Mouse (Mus musculus) gastrocnemius, postnatal 10 days (tissue): ENCODE measurements around the gene Prkch. TPM values are rescaled to one million over a fixed set of nuclear protein-coding genes. Genes with fewer than 3 reads are reported as not detected.
"Not testable (repeated sequence)": the region's sequence is repeated elsewhere in the genome, so short reads cannot be mapped to it uniquely, and the experiment has no call there.

Experiments used
- DNase-seq: peaks from one replicate; pipeline ENCODE4 v3.0.0; 2021; ENCODE audit warnings: mixed read lengths
- long read RNA-seq, 2 experiments: library from polyadenylated mRNA; stranded (forward); transcript quantifications; one replicate each; pipeline ENCODE4 v2.0.0; 2021
- total RNA-seq, 2 experiments: library from RNA; stranded (reverse); gene quantifications; 2 replicates each; pipeline ENCODE4 v1.2.3; 2021

The Prkch gene
- total RNA-seq, result 10 to 100 TPM; 10.8 to 13.0 TPM
- long read RNA-seq, experiment 1, transcript Prkch-201 (14 exons, 3,545 nt), result major isoform, 27 of 29 reads
- long read RNA-seq, experiment 1, partial matches to known transcripts, result 2 of 29 reads
- long read RNA-seq, experiment 1, other reads (novel, unspliced or antisense), result 0 of 29 reads
- long read RNA-seq, experiment 2, transcript Prkch-201 (14 exons, 3,545 nt), result major isoform, 20 of 25 reads
- long read RNA-seq, experiment 2, partial matches to known transcripts, result 1 of 25 reads
- long read RNA-seq, experiment 2, other reads (novel, unspliced or antisense), result 4 of 25 reads

DNA sequence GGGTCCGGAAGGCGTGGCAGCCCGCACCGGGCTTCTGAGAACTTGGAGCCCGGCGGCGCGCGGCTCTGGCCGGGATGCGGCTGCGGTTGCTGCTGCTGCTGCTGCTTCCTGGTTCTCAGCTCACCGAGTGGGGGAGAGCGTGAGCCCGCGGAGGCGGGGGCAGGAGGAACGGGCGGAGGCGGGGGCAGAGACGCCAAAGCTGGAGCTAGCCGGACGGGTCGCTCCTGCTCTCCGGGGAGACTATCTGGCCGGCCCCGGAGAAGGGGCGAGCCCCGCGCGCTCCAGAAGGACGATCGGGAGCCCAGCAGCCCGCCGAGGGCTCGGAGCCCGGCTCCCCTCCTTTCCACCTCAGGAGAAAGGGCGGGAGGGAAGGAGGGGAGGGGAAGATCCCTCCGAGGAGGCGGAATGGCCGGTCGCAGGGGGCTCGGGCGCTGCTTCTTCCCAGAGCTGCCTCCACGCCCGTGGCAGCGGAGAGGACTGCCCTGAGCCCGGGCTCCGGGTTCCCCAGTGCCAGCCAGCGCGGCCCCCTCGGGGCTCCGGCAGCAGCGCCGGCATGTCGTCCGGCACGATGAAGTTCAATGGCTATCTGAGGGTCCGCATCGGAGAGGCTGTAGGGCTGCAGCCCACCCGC is at the start of gene Prkch:
TSS of gene Prkch (plus strand) at position 187 of the 631 bp plus-strand sequence.
- peak; percentile 72 for DNase-seq

DNA sequence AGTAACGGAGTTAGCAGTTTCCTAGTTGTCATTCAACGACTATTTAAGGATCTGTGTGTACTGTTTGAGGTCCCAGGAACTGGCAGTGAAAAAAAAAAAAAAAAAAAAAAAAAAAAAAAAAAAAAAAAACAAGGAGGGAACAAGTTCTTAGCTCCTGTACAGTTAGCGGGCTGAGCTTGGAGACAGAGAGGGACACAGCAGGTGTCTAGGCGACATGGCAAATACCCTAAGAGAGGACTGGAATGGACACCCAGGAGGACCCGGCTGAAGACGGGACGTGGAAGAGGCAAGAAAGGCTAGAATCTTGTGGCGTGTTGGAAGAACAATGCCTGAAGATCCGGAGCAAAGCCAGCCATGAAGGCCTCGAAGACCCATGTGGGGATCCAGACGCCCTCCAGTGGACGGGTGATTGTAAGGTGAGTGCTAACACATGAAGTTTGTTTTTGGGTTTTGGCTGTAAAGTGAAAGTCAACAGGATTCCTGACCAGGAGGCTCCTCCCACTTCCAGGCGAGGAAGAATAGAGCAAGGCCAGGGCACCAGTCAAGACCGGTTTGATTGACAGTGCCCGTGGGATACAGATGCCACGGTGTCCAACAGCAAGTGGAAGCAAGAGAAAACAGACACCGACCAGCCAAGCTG is 47.0 kb upstream of the Prkch start:
- DNase-seq, result no peak

- DNase-seq, result not testable (repeated sequence)
Observed at GRCm38 (mm10) chr12:73538139-73538508, 46.5 kb upstream of the Prkch start.

DNA sequence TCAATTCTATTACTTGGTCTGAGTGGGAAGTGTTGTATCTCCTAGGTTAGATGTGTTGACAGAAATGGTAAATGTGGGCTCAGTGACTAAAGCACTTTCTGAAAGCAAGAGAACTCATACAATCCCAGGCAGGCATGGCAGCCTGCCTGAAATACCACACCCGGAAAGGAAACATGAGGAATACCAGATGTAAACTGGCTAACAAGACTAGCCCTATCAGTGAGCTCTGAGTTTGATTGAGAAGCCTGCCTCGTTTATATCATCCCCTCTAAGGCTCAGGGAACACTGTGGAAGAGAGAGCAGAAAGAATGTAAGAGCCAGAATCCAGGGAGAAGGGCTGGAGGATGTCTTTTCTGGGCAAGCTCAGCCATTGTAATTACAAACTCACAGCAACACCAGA is 45.4 kb upstream of the Prkch start:
- DNase-seq, result no peak

GRCm38 (mm10) chr12:73540402-73540801 is 44.2 kb upstream of the Prkch start:
- DNase-seq, result no peak

GRCm38 (mm10) chr12:73543191-73543590 is 41.4 kb upstream of the Prkch start:
- no peak for DNase-seq

DNA sequence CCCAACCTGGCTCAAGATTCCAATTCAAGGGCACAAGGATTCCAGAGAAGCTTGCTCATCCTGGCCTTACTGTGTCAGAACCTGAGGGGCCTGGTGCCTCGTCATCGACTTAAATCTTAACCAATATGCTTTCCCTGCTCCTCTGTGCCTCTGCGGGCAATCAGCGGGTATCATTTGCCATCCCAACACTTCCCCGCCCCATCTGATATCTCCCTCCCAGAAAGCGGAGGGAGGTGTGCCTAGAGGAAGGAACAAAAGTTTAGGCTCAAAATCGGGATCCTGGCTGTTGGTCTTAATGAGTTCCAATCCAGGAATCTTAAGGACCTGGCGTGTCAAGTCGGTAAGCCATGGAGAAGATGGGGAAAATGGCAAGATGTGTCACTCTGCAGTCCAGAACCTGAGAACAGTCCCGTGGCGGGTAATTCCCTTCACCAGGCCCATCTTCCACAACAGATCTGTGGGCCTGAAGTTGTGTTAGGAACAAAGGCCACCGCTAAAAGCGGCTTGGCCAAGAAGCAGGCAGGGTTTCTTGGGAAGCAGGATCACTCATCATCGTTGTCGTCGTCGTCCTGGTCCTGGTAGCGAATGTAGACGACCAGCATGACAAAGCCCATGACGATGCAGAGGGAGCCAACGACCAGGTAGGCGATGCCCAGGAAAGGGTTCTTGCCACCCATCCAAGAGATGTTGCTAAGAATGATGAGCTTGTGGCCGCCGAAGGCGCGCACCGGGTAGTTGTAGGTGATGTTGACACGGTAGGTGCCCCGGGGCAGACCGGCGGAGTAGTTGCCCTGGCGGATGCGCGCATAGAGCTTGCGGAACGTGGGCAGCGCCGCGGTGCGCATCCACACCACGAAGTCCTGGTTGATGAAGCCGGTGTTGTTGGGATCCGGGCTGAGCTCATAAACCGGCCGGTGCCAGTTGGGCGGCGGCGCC is 39.6 kb upstream of the Prkch start:
- no peak for DNase-seq

DNA sequence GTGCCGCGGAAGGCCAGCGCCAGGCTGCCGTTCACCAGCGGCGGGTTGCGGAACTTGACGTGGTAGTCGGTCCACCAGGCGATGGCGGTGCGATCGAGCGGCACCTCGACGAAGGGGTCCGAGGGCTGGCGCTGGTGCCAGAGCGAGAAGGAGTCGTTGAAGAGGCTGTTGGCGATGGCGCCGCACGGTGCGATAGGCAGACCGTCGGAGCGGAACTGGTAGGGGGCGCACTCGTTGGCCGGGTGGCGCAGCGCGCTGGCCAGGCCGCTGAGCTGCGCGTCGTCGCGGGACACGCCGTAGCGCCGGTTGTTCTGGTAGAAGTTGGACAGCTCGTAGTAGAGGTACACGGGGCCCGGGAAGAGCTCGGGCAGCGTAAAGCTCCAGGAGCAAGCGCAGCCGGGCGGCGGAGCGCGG is 38.9 kb upstream of the Prkch start:
- DNase-seq, result peak; percentile 66

- peak; percentile 26 for DNase-seq
Observed at GRCm38 (mm10) chr12:73546086-73546711, 38.4 kb upstream of the Prkch start, which contains the start of gene Tmem30b. Gene Tmem30b, minus strand, starts transcription at chr12:73546392.

DNA sequence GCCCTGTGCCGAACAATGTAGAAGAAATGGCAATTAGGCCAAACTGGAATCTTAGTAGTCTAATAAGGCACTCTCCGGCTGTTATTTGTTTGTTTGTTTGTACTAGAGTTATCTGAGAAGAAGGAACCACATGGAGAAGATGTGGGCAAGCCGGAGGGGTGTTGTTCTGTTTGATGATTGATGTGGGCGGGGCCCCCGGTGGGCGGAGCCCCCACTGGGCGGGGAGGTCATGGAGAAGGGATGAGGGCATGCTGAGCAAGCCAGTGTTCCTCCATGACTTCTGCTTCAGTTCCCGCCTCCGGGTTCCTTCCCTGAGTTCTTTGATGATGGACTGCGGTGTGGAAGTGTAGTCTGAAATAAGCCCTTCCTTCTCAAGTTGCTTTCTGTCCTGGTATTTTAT is 37.0 kb upstream of the Prkch start:
- peak; percentile 15 for DNase-seq

- DNase-seq, result no peak
Observed at GRCm38 (mm10) chr12:73548259-73548658, 36.3 kb upstream of the Prkch start.

- peak; percentile 67 for DNase-seq
Observed at GRCm38 (mm10) chr12:73554155-73554554, 30.4 kb upstream of the Prkch start.

DNA sequence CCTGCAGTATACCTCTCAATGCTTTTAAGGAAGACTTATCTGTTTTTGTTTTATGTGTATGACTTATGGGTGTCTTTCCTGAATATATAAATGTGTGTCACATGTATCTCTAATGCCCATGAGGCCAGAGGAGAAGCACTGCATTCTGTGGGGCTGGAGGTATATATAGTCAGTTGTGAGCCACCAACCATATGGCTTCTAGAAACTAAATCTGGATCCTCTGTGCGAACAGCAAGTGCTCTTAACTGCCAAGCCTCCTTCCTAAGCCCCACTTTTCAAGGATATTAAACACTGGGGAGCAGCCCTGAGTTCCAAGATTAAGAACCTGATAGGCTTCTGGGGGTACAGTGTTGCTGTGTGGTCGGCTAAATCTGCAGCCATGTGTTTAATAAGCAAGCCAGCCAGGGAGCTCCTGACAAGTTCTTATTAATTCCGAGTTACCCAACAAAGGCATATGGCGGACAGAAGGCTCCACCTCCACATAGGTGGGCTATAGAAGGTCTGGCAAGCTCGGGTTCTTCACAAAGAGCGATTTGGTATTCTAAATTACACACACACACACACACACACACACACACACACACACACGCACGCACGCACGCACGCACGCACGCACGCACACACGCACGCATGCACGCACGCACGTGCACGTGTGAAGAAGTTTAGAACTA is 25.9 kb upstream of the Prkch start:
- no peak for DNase-seq

GRCm38 (mm10) chr12:73560091-73560490 is 24.5 kb upstream of the Prkch start:
- DNase-seq, result no peak

GRCm38 (mm10) chr12:73563122-73563521 is 21.5 kb upstream of the Prkch start:
- DNase-seq, result not testable (repeated sequence)

DNA sequence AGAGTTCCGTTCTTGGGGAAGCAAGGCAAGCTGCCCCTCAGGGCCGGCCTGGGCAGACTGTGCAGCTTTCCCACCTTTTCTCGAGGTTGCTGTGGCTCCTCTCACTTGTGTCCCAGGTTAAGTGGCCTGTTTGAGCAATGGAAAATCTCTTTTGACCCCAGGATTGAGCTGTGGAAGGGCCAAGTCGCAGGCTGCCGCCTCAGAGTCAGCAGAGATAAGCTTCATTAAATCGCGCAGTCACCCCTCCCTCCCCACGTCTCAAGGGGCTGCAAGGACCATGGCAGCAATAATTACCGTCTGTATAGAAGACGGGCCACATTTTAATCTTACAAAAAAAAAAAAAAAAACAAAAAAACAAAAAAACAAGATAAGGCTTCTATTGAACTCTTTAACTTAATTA is 20.4 kb upstream of the Prkch start:
- DNase-seq, result no peak

DNA sequence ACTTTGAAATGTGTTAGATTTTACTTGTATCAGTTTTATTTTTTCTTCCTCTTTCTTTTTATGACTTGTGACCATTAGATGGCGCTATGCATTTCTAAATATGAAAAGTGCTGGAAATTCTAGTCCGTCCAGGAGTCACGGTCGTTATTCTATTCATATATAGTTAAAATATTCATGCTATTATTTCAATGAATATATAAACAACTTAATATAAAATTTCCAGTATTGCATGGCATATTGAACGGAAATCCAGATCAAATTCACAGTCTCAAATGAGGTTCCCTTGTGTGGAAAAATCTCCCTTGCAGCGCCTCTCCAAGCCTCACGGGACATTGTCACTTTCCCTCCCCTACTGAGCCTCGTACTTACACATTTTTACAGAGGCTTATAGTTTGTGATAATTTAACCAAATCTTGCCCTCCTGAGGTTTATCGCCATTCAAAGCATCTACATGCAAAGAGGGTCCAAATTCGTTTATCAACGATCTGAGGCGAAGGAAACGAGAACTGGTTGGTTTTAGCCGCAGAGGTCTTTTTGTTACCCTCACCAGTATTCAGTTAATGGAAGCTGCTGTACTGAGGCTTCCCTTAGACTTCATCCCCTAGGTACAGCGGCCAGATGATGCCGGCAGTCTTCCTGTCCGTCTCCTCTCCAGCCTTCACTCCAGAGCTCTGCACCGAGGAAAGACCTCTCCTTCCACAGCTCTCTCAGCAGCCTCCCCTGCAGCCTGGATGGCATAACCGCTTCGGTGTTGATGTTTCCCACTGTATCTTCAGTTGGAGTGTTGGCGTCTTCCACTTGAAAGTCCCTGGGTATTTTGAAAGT is 19.6 kb upstream of the Prkch start:
- DNase-seq, result no peak

DNA sequence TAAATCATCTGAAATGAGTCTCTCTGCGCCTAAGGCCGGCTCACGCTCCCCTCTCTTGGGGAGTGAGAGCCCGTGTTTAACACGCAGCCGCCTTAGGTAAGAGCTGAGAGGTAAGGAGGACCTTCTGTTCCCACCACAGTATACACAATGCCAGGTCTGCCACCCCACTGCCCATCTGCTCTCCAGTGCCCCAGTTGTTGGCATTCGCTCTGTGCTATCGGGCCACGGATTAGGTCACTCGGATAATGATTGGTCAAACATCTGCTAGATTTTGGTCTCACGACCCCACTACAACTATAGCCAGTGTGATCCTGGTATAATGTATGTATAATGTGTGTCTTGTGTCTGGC is 19.0 kb upstream of the Prkch start:
- DNase-seq, result no peak

DNA sequence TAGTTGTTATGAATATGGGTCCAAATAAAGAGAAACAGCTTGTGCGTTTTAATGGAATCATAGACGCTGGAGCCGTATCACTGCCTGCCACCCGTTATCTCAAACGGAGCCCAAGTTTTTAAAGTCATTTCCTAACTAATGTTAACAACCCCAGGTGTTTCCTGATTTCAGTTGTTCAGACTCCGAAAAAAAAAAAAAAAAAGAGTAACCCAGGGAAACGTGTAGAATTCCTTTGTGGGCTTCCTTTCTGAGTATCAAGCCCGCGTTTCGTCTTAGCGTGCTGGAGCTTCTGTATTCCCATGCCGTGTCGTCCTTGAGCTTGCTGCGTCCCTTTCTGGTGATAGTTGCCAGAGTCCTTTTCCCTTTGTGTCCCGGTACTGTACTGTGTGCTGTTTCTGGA is 10.0 kb upstream of the Prkch start:
- no peak for DNase-seq

DNA sequence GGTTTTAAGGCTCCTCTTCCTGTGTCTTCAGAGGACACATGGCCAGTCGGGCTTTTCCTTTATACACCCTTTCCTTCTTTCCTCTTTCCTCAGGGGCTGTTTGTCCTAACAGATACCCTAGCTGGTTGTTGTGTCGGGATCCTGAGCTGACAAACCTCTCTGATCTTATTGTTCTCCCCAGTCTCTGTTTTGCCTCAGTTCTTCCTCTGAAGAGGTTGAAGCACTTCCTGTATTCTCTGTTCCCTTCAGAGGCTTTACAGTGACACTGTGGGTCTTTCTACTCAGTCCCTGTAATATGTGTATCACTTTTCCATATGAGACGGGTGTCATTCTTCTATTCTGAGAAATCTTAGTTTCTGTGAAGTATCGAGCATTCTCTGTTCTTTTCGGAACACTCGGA is 6.5 kb upstream of the Prkch start:
- no peak for DNase-seq

DNA sequence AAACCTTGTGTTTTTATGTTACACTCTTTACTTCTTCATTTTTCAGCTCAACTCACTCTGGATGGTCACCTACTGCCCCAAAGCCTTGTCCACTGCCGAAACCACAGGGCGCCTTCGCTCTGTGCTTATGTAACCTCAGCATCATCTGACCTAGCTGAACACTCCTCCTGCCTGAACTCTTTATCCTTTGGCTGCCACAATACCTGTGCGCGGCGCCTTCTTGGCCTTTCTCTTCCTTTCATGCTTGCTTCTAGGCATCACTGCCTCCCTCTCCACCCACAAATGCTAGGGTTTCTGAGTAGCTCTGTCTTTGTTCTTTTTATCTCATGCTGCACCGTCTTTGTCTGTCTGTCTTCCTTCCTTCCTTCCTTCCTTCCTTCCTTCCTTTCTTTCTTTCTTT is 3.8 kb upstream of the Prkch start:
- DNase-seq, result no peak
